Mouse (Mus musculus) liver, embryonic 14.5 days (tissue): Measurements from ENCODE around the gene Igfbp7. TPM values are rescaled to one million over a fixed set of nuclear protein-coding genes. Genes with fewer than 3 reads are reported as not detected.

ENCODE experiments used
- ATAC-seq: fragments of 200-750 bp; cut with Nextera tagmentation; 2 replicates; pipeline ENCODE4 v1.8.0; 2017; ENCODE audit warnings: moderate number of reproducible peaks, mild to moderate bottlenecking, moderate library complexity; ENCODE audit not compliant: insufficient read depth
- DNase-seq, 3 experiments: peaks; one replicate each; pipeline ENCODE4 v3.0.0-alpha.2; 2012 to 2013; ENCODE audit warnings: low read depth in 3 of 3, low spot score in 3 of 3
- H3K27ac ChIP-seq: fragments of 300-500 bp; sonication (generic); 2 replicates; pipeline ENCODE4 v1.5.1; 2014; ENCODE audit warnings: moderate library complexity, mild to moderate bottlenecking, control low read depth, inconsistent platforms
- H3K27me3 ChIP-seq: fragments of 300-500 bp; sonication (generic); 2 replicates; pipeline ENCODE4 v1.6.1; 2014; ENCODE audit warnings: mild to moderate bottlenecking, low read length, moderate library complexity; ENCODE audit not compliant: control insufficient read depth, insufficient read depth
- H3K36me3 ChIP-seq: fragments of 300-500 bp; sonication (generic); replicated peaks from 2 replicates; pipeline ENCODE4 v1.6.1; 2014; ENCODE audit warnings: low read depth; ENCODE audit not compliant: control insufficient read depth, insufficient read depth
- H3K4me1 ChIP-seq, 2 experiments: fragments of 200-500 bp in 1 of 2; fragments of 300-500 bp in 1 of 2; sonication (generic) in 1 of 2; replicated peaks; 2 replicates each; pipeline ENCODE4 v1.6.1; 2012 to 2014; ENCODE audit warnings: antibody characterized with exemption in 1 of 2, inconsistent platforms in 1 of 2, low read length in 1 of 2; ENCODE audit not compliant: control insufficient read depth in 2 of 2, insufficient read depth in 2 of 2
- H3K4me2 ChIP-seq: fragments of 300-500 bp; sonication (generic); 2 replicates; pipeline ENCODE4 v1.6.1; 2014; ENCODE audit warnings: low read depth, mild to moderate bottlenecking, control low read depth, moderate library complexity
- H3K4me3 ChIP-seq, 2 experiments: fragments of 200-500 bp in 1 of 2; fragments of 300-500 bp in 1 of 2; sonication (generic) in 1 of 2; 2 replicates each; pipeline ENCODE4 v1.5.1; 2012 to 2014; ENCODE audit warnings: low read depth in 2 of 2, low read length in 2 of 2, mild to moderate bottlenecking in 2 of 2, control low read depth in 1 of 2, inconsistent platforms in 1 of 2, moderate library complexity in 1 of 2; ENCODE audit not compliant: insufficient read depth in 1 of 2
- H3K9ac ChIP-seq: fragments of 300-500 bp; sonication (generic); replicated peaks from 2 replicates; pipeline ENCODE4 v1.6.1; 2014; ENCODE audit warnings: mild to moderate bottlenecking, control low read depth, moderate library complexity
- H3K9me3 ChIP-seq: fragments of 300-500 bp; sonication (generic); 2 replicates; pipeline ENCODE4 v1.6.1; 2016; ENCODE audit warnings: low read length, mixed read lengths; ENCODE audit not compliant: control insufficient read depth
- CTCF ChIP-seq: IDR thresholded peaks from 2 replicates; pipeline ENCODE4 v1.5.1; 2016; ENCODE audit warnings: antibody characterized with exemption, low read depth, control low read depth
- EP300 ChIP-seq: IDR thresholded peaks from 2 replicates; pipeline ENCODE4 v1.6.1; 2016; ENCODE audit warnings: antibody characterized with exemption, low read depth
- WGBS: fragments of 180-500 bp; shearing (Covaris S2); extraction: QIAGEN DNeasy Blood & Tissue Kit; methylation state at CpG from one replicate; pipeline ENCODE4 v1.1.7; 2014; ENCODE audit not compliant: insufficient replicate concordance; 5-methylcytosine and 5-hydroxymethylcytosine counted together
- polyA plus RNA-seq, 2 experiments: library from polyadenylated mRNA; depleted of rRNA in 1 of 2; stranded (reverse) in 1 of 2; unstranded in 1 of 2; fragments of >200 nt; fragmentation: Nextera tagmentation in 1 of 2; extraction: Ambion mirVana in 1 of 2; gene quantifications; 2 replicates each; pipeline versions ENCODE4 v1.2.1 to v1.2.3; 2012 to 2014

Igfbp7 gene
- polyA plus RNA-seq (2012; rRNA removed) (8.6 and 14.5 TPM in 2 replicates), polyA plus RNA-seq (2014; fragmentation: Nextera tagmentation; extraction: Ambion mirVana) (16.7 and 17.7 TPM in 2 replicates)

DNA sequence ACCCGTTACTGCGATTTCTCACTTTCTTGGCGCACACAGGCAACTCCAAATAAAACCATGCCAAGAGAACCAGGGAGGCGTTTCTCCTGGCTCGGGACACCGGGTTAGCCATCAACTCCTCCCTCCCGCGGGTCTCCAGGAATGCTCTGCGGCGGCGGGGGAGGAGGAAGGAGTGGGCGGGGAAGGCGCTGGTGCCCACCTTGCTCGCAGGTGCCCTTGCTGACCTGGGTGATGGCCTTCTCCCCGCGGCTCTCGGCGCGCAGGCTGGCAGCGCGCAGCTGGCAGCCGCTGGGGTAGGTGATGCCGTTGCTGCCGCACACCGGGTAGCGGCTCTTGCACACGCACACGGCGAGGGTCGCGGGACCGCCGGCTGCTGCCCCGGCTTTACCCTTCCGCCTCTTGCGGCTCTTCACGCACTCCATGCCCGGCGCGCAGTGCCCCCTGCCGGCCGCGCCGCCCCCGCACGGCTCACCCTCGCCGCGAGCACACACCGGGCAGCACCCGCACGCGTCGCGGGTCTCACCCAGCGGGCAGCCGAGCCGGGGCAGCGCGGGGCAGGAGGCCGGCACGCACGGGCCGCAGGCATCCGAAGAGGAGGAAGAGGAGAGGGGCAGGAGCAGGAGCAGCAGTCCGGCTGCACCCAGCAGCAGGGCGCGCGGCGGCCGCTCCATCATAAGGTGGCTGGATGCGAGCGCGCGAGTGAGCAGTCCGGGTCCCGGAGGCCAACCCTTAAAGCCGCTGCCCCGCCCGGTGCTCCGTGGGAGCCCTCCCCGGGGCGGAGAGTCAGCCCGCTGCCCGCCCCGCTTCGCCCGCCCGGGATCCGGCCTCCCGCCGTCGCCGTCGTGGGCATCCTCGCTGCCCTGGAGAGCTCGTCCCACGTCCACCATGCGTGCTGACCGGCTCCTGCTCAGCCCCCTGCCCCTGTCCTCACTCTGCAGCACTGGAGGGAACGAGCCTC lies at the start of gene Igfbp7:
Igfbp7 (minus strand) TSS at position 701 of the 958 bp plus-strand sequence.
- H3K4me3 ChIP-seq = peak within 1 kb of the TSS; percentile 37 to 47
- DNase-seq = no peak
- no peak within 1 kb of the TSS for H3K9ac ChIP-seq
- TF ChIP-seq EP300 (no peak), CTCF (peak; percentile 16; the same call in 1 of the 2 replicates)
- no peaks in the 10 kb centered on the region for H3K36me3 ChIP-seq
- H3K4me1 ChIP-seq = 0 out of 4 replicates have a peak, but pooled peaks cover 0 to 2% of the 10 kb centered on the region in 2 experiments
- H3K27me3 ChIP-seq = peaks cover 28% of the 10 kb centered on the region
- no peaks in the 10 kb centered on the region for H3K9me3 ChIP-seq
- 5% methylated on average over 87 of the region's 101 CpGs for WGBS
- H3K27ac ChIP-seq = no peak within 1 kb of the TSS
- H3K4me2 ChIP-seq = peak within 1 kb of the TSS; percentile 57
- no peak for ATAC-seq

DNA sequence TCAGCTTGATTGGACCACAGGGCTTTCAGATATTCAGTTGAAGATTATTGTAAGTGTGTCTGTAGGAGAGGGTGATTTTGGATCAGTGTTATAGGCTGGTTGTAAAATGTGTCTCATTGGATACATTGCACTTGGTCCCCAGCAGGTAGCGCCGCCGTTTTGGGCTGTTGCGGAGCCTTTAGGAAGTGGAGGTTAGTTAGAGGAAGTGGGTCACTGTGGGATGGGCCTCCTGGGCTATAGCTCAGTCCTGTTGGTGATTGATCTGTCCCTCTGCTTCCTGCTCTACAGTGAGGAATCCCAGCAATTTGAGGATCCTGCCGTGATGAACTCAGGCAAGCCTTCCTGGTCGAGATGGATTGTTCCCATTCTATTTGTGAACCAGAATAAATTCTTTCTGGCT lies 44.3 kb upstream of the Igfbp7 start:
- Histone ChIP-seq H3K9me3 (no peaks in the 10 kb centered on the region), H3K27ac (no peak overlapping the region), H3K4me1 (no peaks in the 10 kb centered on the region), H3K4me3 (no peak overlapping the region), H3K4me2 (no peak overlapping the region), H3K36me3 (no peaks in the 10 kb centered on the region), H3K9ac (no peak overlapping the region), H3K27me3 (no peaks in the 10 kb centered on the region)
- 41% methylated on average over 6 of the region's 6 CpGs for WGBS
- DNase-seq (no peak), ATAC-seq (no peak)
- TF ChIP-seq CTCF (no peak), EP300 (no peak)

DNA sequence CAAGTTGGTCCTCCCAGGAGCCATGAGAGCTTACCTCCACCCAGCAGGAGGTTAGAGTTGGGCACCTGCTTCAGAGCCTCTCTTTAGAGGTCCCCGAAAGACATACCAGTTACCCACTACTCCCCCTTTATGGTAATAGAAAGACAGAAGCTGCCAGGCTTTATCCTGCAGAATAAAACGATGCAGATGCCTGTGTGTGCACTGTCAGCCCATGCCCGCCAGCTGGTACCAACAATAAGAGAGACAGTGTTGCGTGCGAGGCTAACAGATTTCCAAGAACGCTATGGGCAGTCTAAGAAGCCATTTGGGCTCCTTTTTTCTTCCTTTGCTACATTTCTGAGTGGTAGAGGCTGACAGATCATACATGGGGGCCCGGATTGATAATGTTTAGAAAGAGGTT lies 41.7 kb upstream of the Igfbp7 start:
- ATAC-seq (no peak), DNase-seq (no peak)
- Histone ChIP-seq H3K9me3 (no peaks in the 10 kb centered on the region), H3K36me3 (no peaks in the 10 kb centered on the region), H3K4me2 (no peak overlapping the region), H3K4me3 (no peak overlapping the region), H3K4me1 (no peaks in the 10 kb centered on the region), H3K27me3 (no peaks in the 10 kb centered on the region), H3K9ac (no peak overlapping the region), H3K27ac (no peak overlapping the region)
- no peak for TF ChIP-seq CTCF
- no peak for TF ChIP-seq EP300
- WGBS = 69% methylated on average over 7 of the region's 7 CpGs

DNA sequence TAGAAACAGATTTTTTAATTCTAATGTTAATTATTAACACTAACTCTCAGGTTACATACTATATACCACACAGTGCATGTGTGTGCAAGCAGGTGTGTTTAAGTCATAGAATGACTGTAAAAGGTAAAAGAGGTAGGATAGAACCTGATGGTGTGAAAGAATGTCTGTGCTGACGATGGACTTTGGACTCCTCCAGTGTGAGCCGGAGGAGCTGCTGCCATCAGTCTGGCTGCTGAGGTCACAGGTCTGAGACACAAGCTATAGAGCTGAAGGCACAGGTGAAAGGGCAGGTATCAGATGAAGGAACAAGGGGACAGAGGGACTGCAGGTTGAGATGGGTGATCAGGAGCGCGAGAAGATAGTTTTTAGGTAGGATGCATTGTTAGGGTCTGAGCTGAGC lies 37.6 kb upstream of the Igfbp7 start:
- 76% methylated on average over 4 of the region's 4 CpGs for WGBS
- no peak for ATAC-seq
- DNase-seq = no peak
- Histone ChIP-seq H3K27ac (no peak overlapping the region), H3K9ac (no peak overlapping the region), H3K9me3 (no peaks in the 10 kb centered on the region), H3K4me1 (no peaks in the 10 kb centered on the region), H3K27me3 (no peaks in the 10 kb centered on the region), H3K36me3 (no peaks in the 10 kb centered on the region), H3K4me2 (no peak overlapping the region), H3K4me3 (no peak overlapping the region)
- TF ChIP-seq EP300 (no peak), CTCF (no peak)

DNA sequence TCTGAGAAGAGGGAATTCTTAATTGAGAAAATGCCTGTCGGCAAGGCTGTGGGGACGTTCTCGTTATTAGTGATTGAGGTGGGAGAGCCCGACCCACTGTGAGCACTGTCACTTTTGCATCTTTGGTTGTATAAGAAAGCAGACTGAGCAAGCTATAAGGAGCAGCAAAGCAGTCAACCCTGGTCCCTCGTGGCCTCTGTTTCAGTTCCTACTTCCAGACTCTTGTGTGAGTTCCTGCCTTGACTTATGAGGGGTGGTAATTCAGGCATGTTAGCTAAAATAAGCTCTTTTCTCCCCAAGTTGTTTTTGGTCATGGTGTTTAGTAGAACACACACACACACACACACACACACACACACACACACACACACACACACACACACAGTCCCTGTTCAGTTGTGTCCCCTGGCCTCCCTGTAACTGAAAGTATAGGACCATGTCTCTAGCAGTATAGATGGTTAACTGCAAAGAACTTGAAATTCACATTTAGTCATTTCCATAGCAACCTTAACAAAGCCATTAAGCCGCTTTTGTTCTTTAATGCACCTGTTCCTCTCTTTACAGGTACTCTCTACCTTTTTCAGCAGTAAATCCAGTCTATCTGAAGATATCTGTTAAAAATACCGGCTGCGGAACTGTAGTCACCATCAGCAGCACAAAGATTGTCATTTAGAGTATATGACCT lies 36.2 kb upstream of the Igfbp7 start:
- 67% methylated on average over 8 of the region's 8 CpGs for WGBS
- H3K27ac ChIP-seq = no peak overlapping the region
- no peak overlapping the region for H3K4me2 ChIP-seq
- no peaks in the 10 kb centered on the region for H3K4me1 ChIP-seq
- H3K27me3 ChIP-seq = no peaks in the 10 kb centered on the region
- DNase-seq (no peak), ATAC-seq (no peak)
- H3K9me3 ChIP-seq = no peaks in the 10 kb centered on the region
- H3K36me3 ChIP-seq = no peaks in the 10 kb centered on the region
- H3K9ac ChIP-seq = no peak overlapping the region
- TF ChIP-seq CTCF (no peak), EP300 (no peak)
- H3K4me3 ChIP-seq = no peak overlapping the region
